Mouse (Mus musculus): ENCODE data around the gene Fancc. TPM values are rescaled to one million over a fixed set of nuclear protein-coding genes. Genes with fewer than 3 reads are reported as not detected.

Gene Fancc
- polyA plus RNA-seq, 2 experiments: 6.9 to 8.6 TPM

DNA sequence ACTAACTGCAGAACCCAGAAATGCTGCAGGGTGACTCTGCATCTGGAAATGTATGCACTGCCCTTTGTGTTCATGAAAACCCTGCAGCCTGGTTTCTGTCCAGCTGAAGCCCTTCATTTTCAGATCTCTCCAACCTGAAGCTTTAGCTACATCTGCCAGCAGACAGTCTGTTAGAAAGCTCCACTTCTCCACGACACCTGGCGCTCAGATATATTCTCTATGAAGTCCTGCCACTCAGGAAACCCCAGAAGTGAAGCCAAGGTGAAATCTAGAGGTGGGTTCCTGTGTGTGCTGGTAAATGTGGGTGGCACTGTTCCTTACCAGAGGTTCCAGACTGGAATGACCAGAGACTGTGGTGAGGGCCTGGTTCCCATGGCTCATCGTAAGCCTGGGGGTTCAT, 235.4 kb downstream of the Fancc start:
- H3K27ac ChIP-seq: no peak overlapping the region
- WGBS (ENCODE audit: insufficient replicate concordance): 80% methylated on average over 3 of the region's 3 CpGs
- DNase-seq (ENCODE audit: low read depth in 3 of 3, low spot score in 3 of 3) (no peak), ATAC-seq (ENCODE audit: insufficient read depth) (no peak)
- peaks cover 0 to 2% of the 10 kb centered on the region in 2 experiments; a peak in 1 of 4 replicates for H3K4me1 ChIP-seq (replicated peaks; ENCODE audit: control insufficient read depth in 2 of 2, insufficient read depth in 2 of 2, low read length in 1 of 2)
- H3K9ac ChIP-seq (replicated peaks): no peak overlapping the region
- no peaks in the 10 kb centered on the region for H3K27me3 ChIP-seq (ENCODE audit: control insufficient read depth, insufficient read depth, low read length)
- no peaks in the 10 kb centered on the region for H3K9me3 ChIP-seq (ENCODE audit: control insufficient read depth, low read length)
- TF ChIP-seq CTCF (IDR thresholded peaks at IDR 0.05; ENCODE audit: low read depth) (no peak), EP300 (IDR thresholded peaks at IDR 0.05; ENCODE audit: low read depth) (no peak)
- H3K4me2 ChIP-seq (ENCODE audit: low read depth): no peak overlapping the region
- H3K4me3 ChIP-seq (ENCODE audit: insufficient read depth in 1 of 2, low read depth in 2 of 2, low read length in 2 of 2): no peak overlapping the region
- H3K36me3 ChIP-seq (replicated peaks; ENCODE audit: control insufficient read depth, insufficient read depth, low read depth): no peaks in the 10 kb centered on the region

DNA sequence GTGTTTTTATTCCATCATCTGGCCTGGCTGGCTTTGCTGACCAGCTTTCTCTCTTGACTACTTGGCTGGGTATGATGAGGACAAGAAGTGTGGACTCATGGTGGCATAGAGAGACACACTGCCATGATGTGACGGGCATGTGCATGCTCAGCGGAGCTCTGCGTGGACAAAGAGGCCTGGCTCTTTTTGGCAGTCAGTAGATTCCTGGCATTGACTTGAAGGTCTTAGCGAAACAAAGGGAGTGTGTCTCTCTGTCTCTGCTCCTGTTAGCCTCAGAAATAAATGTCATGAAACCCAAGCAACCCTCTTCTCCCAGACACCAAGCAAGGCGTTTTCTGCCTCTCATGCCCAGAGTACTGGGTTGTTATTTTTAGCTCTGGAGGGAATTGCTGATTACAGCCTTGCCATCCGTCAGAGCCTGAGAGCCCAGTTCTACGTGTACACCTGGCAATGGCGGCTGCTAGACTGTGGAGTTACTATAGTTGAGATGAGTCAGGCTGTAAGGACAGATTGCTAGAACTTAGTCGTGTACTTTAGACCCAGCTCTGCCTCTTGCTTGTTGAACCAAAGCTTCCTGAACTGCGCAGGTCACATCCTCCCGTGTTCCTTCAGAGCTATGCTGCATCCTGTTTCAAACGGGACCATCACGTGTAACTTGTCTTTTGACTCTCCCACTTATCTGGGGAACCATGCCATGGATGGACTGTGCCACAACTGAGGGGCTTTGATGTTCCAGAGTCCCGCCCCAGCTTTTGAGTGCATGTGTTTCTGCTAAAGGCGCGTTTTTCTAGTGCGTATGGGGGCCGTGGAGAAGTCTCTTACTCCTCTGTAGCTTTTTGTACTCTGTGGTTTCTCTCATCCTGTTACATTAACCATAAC, 236.1 kb downstream of the Fancc start:
- Histone ChIP-seq H3K27ac (no peak overlapping the region), H3K9me3 (ENCODE audit: control insufficient read depth, low read length) (no peaks in the 10 kb centered on the region), H3K36me3 (replicated peaks; ENCODE audit: control insufficient read depth, insufficient read depth, low read depth) (no peaks in the 10 kb centered on the region), H3K27me3 (ENCODE audit: control insufficient read depth, insufficient read depth, low read length) (no peaks in the 10 kb centered on the region), H3K4me2 (ENCODE audit: low read depth) (no peak overlapping the region), H3K4me3 (ENCODE audit: insufficient read depth in 1 of 2, low read depth in 2 of 2, low read length in 2 of 2) (no peak overlapping the region), H3K9ac (replicated peaks) (no peak overlapping the region), H3K4me1 (replicated peaks; ENCODE audit: control insufficient read depth in 2 of 2, insufficient read depth in 2 of 2, low read length in 1 of 2) (peaks cover 0 to 4% of the 10 kb centered on the region in 2 experiments; a peak in 2 of 4 replicates)
- ATAC-seq (ENCODE audit: insufficient read depth) (no peak), DNase-seq (ENCODE audit: low read depth in 3 of 3, low spot score in 3 of 3) (no peak)
- no peak for TF ChIP-seq EP300 (IDR thresholded peaks at IDR 0.05; ENCODE audit: low read depth)
- TF ChIP-seq CTCF (IDR thresholded peaks at IDR 0.05; ENCODE audit: low read depth): no peak
- 47% methylated on average over 18 of the region's 18 CpGs for WGBS (ENCODE audit: insufficient replicate concordance)

DNA sequence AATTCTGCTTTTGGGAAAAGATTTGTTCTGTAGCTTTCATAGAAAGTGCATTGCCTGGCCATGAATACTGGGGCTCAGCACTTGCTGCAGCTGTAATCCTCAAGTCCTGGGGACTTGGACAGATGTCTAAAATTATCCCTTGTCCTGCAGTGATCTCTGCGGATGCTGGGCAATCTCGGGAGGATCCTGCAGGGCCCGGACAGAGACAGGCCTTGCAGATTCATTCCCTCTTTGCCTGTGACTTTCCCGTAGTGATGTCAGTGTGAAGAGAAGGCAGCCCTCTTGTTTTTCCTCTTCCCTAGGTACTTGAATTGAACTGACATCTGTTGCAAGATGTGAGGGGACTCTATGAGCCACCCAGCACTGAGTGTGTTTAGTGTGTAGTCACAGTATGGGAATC, 236.9 kb downstream of the Fancc start:
- Histone ChIP-seq H3K9ac (replicated peaks) (no peak overlapping the region), H3K27ac (no peak overlapping the region), H3K9me3 (ENCODE audit: control insufficient read depth, low read length) (no peaks in the 10 kb centered on the region), H3K4me1 (replicated peaks; ENCODE audit: control insufficient read depth in 2 of 2, insufficient read depth in 2 of 2, low read length in 1 of 2) (peaks cover 4 to 12% of the 10 kb centered on the region in 2 experiments; a peak in 3 of 4 replicates), H3K4me2 (ENCODE audit: low read depth) (no peak overlapping the region), H3K36me3 (replicated peaks; ENCODE audit: control insufficient read depth, insufficient read depth, low read depth) (no peaks in the 10 kb centered on the region), H3K4me3 (ENCODE audit: insufficient read depth in 1 of 2, low read depth in 2 of 2, low read length in 2 of 2) (no peak overlapping the region), H3K27me3 (ENCODE audit: control insufficient read depth, insufficient read depth, low read length) (no peaks in the 10 kb centered on the region)
- DNase-seq (ENCODE audit: low read depth in 3 of 3, low spot score in 3 of 3): no peak
- TF ChIP-seq CTCF (IDR thresholded peaks at IDR 0.05; ENCODE audit: low read depth): no peak
- no peak for TF ChIP-seq EP300 (IDR thresholded peaks at IDR 0.05; ENCODE audit: low read depth)
- ATAC-seq (ENCODE audit: insufficient read depth): no peak
- 66% methylated on average over 4 of the region's 4 CpGs for WGBS (ENCODE audit: insufficient replicate concordance)

DNA sequence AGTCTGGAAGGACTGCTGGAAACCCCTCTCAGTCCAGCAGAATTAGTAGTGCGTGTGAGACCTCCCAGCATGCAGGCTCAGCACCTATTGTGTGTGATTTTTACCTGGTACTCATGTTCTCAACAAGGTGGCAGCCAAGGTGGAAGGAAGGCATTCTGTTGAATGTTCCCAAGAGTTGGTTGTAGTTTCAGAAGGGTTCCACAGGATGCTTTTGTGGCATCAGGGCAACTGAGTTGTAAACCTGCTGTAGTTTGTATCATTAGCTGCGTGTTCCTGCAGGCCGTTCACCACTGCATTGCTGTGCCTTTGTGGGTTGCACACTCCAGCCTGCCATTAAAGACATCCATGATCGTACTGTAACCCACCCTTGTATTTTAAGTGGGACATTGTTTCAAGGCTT, 238.4 kb downstream of the Fancc start:
- TF ChIP-seq EP300 (IDR thresholded peaks at IDR 0.05; ENCODE audit: low read depth) (no peak), CTCF (IDR thresholded peaks at IDR 0.05; ENCODE audit: low read depth) (no peak)
- Histone ChIP-seq H3K4me3 (ENCODE audit: insufficient read depth in 1 of 2, low read depth in 2 of 2, low read length in 2 of 2) (no peak overlapping the region), H3K36me3 (replicated peaks; ENCODE audit: control insufficient read depth, insufficient read depth, low read depth) (no peaks in the 10 kb centered on the region), H3K4me2 (ENCODE audit: low read depth) (no peak overlapping the region), H3K4me1 (replicated peaks; ENCODE audit: control insufficient read depth in 2 of 2, insufficient read depth in 2 of 2, low read length in 1 of 2) (peaks cover 4 to 15% of the 10 kb centered on the region in 2 experiments; a peak in 3 of 4 replicates), H3K27ac (no peak overlapping the region), H3K9ac (replicated peaks) (no peak overlapping the region), H3K9me3 (ENCODE audit: control insufficient read depth, low read length) (no peaks in the 10 kb centered on the region), H3K27me3 (ENCODE audit: control insufficient read depth, insufficient read depth, low read length) (no peaks in the 10 kb centered on the region)
- DNase-seq (ENCODE audit: low read depth in 3 of 3, low spot score in 3 of 3): no peak
- no peak for ATAC-seq (ENCODE audit: insufficient read depth)
- WGBS (ENCODE audit: insufficient replicate concordance): 79% methylated on average over 4 of the region's 4 CpGs

DNA sequence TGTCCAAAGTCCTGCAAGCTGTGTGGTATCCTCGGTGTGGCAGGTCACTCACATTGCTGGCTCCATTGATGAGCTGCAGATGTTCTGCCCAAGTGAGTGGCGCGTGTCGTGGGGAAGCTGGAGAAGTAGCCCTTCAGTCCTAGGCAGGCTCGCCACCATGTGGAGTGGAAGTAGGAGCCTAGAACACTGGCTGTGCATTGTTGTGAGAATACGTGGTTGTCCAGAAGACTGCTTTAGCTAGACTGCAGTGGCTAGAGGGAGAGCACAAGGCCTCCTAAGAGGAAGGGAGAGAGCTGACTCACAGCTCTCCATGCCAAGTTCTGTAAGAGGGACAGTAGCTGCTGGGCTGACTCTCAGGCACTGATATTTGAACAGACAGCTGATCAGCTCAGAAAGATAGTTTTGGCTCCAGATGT, 238.9 kb downstream of the Fancc start:
- no peak for ATAC-seq (ENCODE audit: insufficient read depth)
- no peaks in the 10 kb centered on the region for H3K36me3 ChIP-seq (replicated peaks; ENCODE audit: control insufficient read depth, insufficient read depth, low read depth)
- no peak overlapping the region for H3K4me2 ChIP-seq (ENCODE audit: low read depth)
- H3K4me3 ChIP-seq (ENCODE audit: insufficient read depth in 1 of 2, low read depth in 2 of 2, low read length in 2 of 2): no peak overlapping the region
- TF ChIP-seq EP300 (IDR thresholded peaks at IDR 0.05; ENCODE audit: low read depth): no peak
- TF ChIP-seq CTCF (IDR thresholded peaks at IDR 0.05; ENCODE audit: low read depth): no peak
- H3K9me3 ChIP-seq (ENCODE audit: control insufficient read depth, low read length): no peaks in the 10 kb centered on the region
- 77% methylated on average over 6 of the region's 6 CpGs for WGBS (ENCODE audit: insufficient replicate concordance)
- no peaks in the 10 kb centered on the region for H3K27me3 ChIP-seq (ENCODE audit: control insufficient read depth, insufficient read depth, low read length)
- no peak for DNase-seq (ENCODE audit: low read depth in 3 of 3, low spot score in 3 of 3)
- no peak overlapping the region for H3K9ac ChIP-seq (replicated peaks)
- no peak overlapping the region for H3K27ac ChIP-seq
- peaks cover 6 to 15% of the 10 kb centered on the region in 2 experiments; a peak in 3 of 4 replicates for H3K4me1 ChIP-seq (replicated peaks; ENCODE audit: control insufficient read depth in 2 of 2, insufficient read depth in 2 of 2, low read length in 1 of 2)
